In genomic region chr19:36886316-36886715, GRCm38 (mm10) we compare ENCODE assay signal across 14 mouse cellular contexts. TPM values are rescaled to one million over a fixed set of nuclear protein-coding genes. Genes with fewer than 3 reads are reported as not detected.
DNase-seq lines count a peak whose midpoint lies in the region; ATAC-seq and TF ChIP-seq lines count a peak whose summit lies in the region.
"Had no signal": no experiment of that assay in that cellular context is flagged by ENCODE, and none has a peak within 500 bp of the region (broad histone marks: within the 10 kb centered on the region; RNA-seq: fewer than 3 reads in every experiment).

No protein-coding gene starts in this region.

- H3K4me3 ChIP-seq in heart, postnatal 0 days (ENCODE audit: low read depth, low read length) = no peak overlapping the region
- no peak overlapping the region for H3K4me3 ChIP-seq in heart, embryonic 12.5 days
- no peak overlapping the region for H3K4me3 ChIP-seq in midbrain, postnatal 0 days (ENCODE audit: low read depth, low read length)
- no peak overlapping the region for H3K4me3 ChIP-seq in midbrain, embryonic 11.5 days (ENCODE audit: low read depth, low read length)
- H3K4me3 ChIP-seq in cortical plate, adult 2 months (ENCODE audit: insufficient read depth, low read length) = no peak overlapping the region
- H3K4me3 ChIP-seq: limb, embryonic 12.5 days; neural tube, embryonic 15.5 days had no signal

- no peak overlapping the region for H3K9ac ChIP-seq in heart, postnatal 0 days (replicated peaks; ENCODE audit: low read depth, low read length)
- H3K9ac ChIP-seq in heart, embryonic 12.5 days = no peak overlapping the region
- H3K9ac ChIP-seq in midbrain, postnatal 0 days (replicated peaks; ENCODE audit: low read length, poor library complexity, severe bottlenecking) = no peak overlapping the region
- no peak overlapping the region for H3K9ac ChIP-seq in midbrain, embryonic 11.5 days (ENCODE audit: low read length)
- H3K9ac ChIP-seq: limb, embryonic 12.5 days; neural tube, embryonic 15.5 days had no signal

- no peak for TF ChIP-seq POLR2A in cortical plate, adult 2 months (IDR thresholded peaks at IDR 0.05; ENCODE audit: extremely low read depth, insufficient read depth, low read length)

- no peaks in the 10 kb centered on the region for H3K27me3 ChIP-seq in heart, postnatal 0 days (ENCODE audit: control insufficient read depth, insufficient read depth, low read length)
- no peaks in the 10 kb centered on the region for H3K27me3 ChIP-seq in heart, embryonic 12.5 days (replicated peaks)
- no peaks in the 10 kb centered on the region for H3K27me3 ChIP-seq in midbrain, postnatal 0 days (ENCODE audit: insufficient read depth, low read length)
- H3K27me3 ChIP-seq in midbrain, embryonic 11.5 days (ENCODE audit: control insufficient read depth, insufficient read depth, low read length) = no peaks in the 10 kb centered on the region
- H3K27me3 ChIP-seq: limb, embryonic 12.5 days; neural tube, embryonic 15.5 days had no signal

- no peak overlapping the region for H3K27ac ChIP-seq in heart, postnatal 0 days (ENCODE audit: low read depth)
- H3K27ac ChIP-seq in heart, embryonic 12.5 days (ENCODE audit: poor library complexity, severe bottlenecking) = no peak overlapping the region
- H3K27ac ChIP-seq in midbrain, postnatal 0 days (ENCODE audit: low read depth, low read length) = no peak overlapping the region
- H3K27ac ChIP-seq in midbrain, embryonic 11.5 days (ENCODE audit: low read depth, low read length) = no peak overlapping the region
- H3K27ac ChIP-seq in cortical plate, adult 2 months (ENCODE audit: insufficient read depth, low read length) = no peak overlapping the region
- H3K27ac ChIP-seq: limb, embryonic 12.5 days; neural tube, embryonic 15.5 days had no signal

- no peaks in the 10 kb centered on the region for H3K4me1 ChIP-seq in heart, postnatal 0 days (ENCODE audit: control insufficient read depth, insufficient read depth)
- 0 out of 2 replicates have a peak, but pooled peaks cover 4% of the 10 kb centered on the region for H3K4me1 ChIP-seq in heart, embryonic 12.5 days (replicated peaks)
- H3K4me1 ChIP-seq in midbrain, postnatal 0 days (ENCODE audit: insufficient read depth, low read length) = no peaks in the 10 kb centered on the region
- H3K4me1 ChIP-seq in midbrain, embryonic 11.5 days (ENCODE audit: control insufficient read depth, insufficient read depth, low read length) = no peaks in the 10 kb centered on the region
- H3K4me1 ChIP-seq in cortical plate, adult 2 months (ENCODE audit: control insufficient read depth, insufficient read depth, low read length) = no peaks in the 10 kb centered on the region
- H3K4me1 ChIP-seq: limb, embryonic 12.5 days; neural tube, embryonic 15.5 days had no signal

- 80% methylated on average over 2 of the region's 2 CpGs for WGBS in heart, postnatal 0 days
- WGBS in heart, embryonic 12.5 days = 83% methylated on average over 2 of the region's 2 CpGs
- WGBS in midbrain, postnatal 0 days = 55% methylated on average over 2 of the region's 2 CpGs
- WGBS in midbrain, embryonic 11.5 days = 74% methylated on average over 2 of the region's 2 CpGs

- no peak for TF ChIP-seq EP300 in heart, postnatal 0 days (IDR thresholded peaks at IDR 0.05; ENCODE audit: low read depth)

- no peaks in the 10 kb centered on the region for H3K9me3 ChIP-seq in heart, postnatal 0 days (replicated peaks; ENCODE audit: control insufficient read depth, low read length)
- no peaks in the 10 kb centered on the region for H3K9me3 ChIP-seq in heart, embryonic 12.5 days (replicated peaks)
- H3K9me3 ChIP-seq in midbrain, postnatal 0 days (ENCODE audit: low read length) = no peaks in the 10 kb centered on the region
- no peaks in the 10 kb centered on the region for H3K9me3 ChIP-seq in midbrain, embryonic 11.5 days (ENCODE audit: control insufficient read depth, low read length)
- H3K9me3 ChIP-seq: limb, embryonic 12.5 days; neural tube, embryonic 15.5 days had no signal

- H3K36me3 ChIP-seq in heart, postnatal 0 days (replicated peaks; ENCODE audit: control insufficient read depth, insufficient read depth, low read length) = peaks cover 97% of the 10 kb centered on the region
- H3K36me3 ChIP-seq in heart, embryonic 12.5 days = peaks cover 88% of the 10 kb centered on the region
- H3K36me3 ChIP-seq in midbrain, postnatal 0 days (ENCODE audit: insufficient read depth, low read length) = peaks cover 46% of the 10 kb centered on the region
- H3K36me3 ChIP-seq in midbrain, embryonic 11.5 days (ENCODE audit: control insufficient read depth, insufficient read depth, low read length) = peaks cover 33% of the 10 kb centered on the region

- H3K4me2 ChIP-seq in heart, postnatal 0 days (ENCODE audit: low read depth, low read length) = no peak overlapping the region
- no peak overlapping the region for H3K4me2 ChIP-seq in heart, embryonic 12.5 days
- H3K4me2 ChIP-seq in midbrain, postnatal 0 days (ENCODE audit: low read depth, low read length, poor library complexity, severe bottlenecking) = no peak overlapping the region
- no peak overlapping the region for H3K4me2 ChIP-seq in midbrain, embryonic 11.5 days
- H3K4me2 ChIP-seq: limb, embryonic 12.5 days; neural tube, embryonic 15.5 days had no signal

- TF ChIP-seq CTCF in heart, postnatal 0 days (IDR thresholded peaks at IDR 0.05; ENCODE audit: low read depth) = peak; percentile 32
- peak; percentile 77 for TF ChIP-seq CTCF in midbrain, postnatal 0 days (IDR thresholded peaks at IDR 0.05)
- peak; percentile 34; the same call in 1 of the 2 replicates for TF ChIP-seq CTCF in cortical plate, adult 2 months (IDR thresholded peaks at IDR 0.05; ENCODE audit: extremely low read depth, insufficient read depth, low read length)

- no peak for ATAC-seq in heart, postnatal 0 days (ENCODE audit: insufficient read depth, low read depth)
- ATAC-seq in heart, embryonic 12.5 days (ENCODE audit: insufficient number of reproducible peaks, low FRiP score) = no peak
- ATAC-seq in midbrain, postnatal 0 days (ENCODE audit: low FRiP score) = no peak
- ATAC-seq in midbrain, embryonic 11.5 days (ENCODE audit: low FRiP score) = no peak
- ATAC-seq: midbrain, embryonic 16.5 days had no signal

- DNase-seq in heart, postnatal 0 days (ENCODE audit: low spot score) = no peak
- DNase-seq in midbrain, postnatal 0 days (ENCODE audit: low spot score) = peak; percentile 54
- no peak for DNase-seq in midbrain, embryonic 11.5 days (ENCODE audit: low spot score, missing footprints)
- DNase-seq in yolk sac, embryonic 10.5 days (ENCODE audit: low spot score) = no peak
- no peak for DNase-seq in gastrocnemius, postnatal 4 days (ENCODE audit: low spot score in 2 of 2)
- DNase-seq: adrenal gland, adult 2 months; heart, postnatal 4 days; kidney, adult 8-10 months; right cerebral cortex, postnatal 14 days had no signal

RNA-seq across cellular contexts. Expression of gene Fgfbp3, which starts 33.1 kb away (rescaled TPM):
- 3.9 and 4.6 TPM in 2 replicates for total RNA-seq in heart, postnatal 0 days (2014; rRNA removed; ENCODE audit: low replicate concordance)
- polyA plus RNA-seq in heart, postnatal 0 days (2015; fragmentation: Nextera tagmentation; extraction: Ambion mirVana) = 5.8 and 6.0 TPM in 2 replicates
- polyA plus RNA-seq in heart, embryonic 12.5 days (2016; fragmentation: Nextera tagmentation; extraction: Ambion mirVana) = 5.2 and 5.3 TPM in 2 replicates
- 30.4 and 36.0 TPM in 2 replicates for total RNA-seq in midbrain, postnatal 0 days (2014; rRNA removed)
- polyA plus RNA-seq in midbrain, postnatal 0 days (2015; fragmentation: Nextera tagmentation; extraction: Ambion mirVana) = 28.7 and 30.5 TPM in 2 replicates
- 41.8 and 45.9 TPM in 2 replicates for polyA plus RNA-seq in midbrain, embryonic 11.5 days (2014; fragmentation: Nextera tagmentation; extraction: Ambion mirVana)
- 9.2 and 10.6 TPM in 2 replicates for polyA plus RNA-seq in cortical plate, adult 2 months (2012; rRNA removed)
- 1 to 10 TPM; 2.7 to 3.2 TPM for total RNA-seq in gastrocnemius, postnatal 4 days (2021)

RNA-seq across cellular contexts. Expression of gene Btaf1, which starts 39.6 kb away (rescaled TPM):
- total RNA-seq in heart, postnatal 0 days (2014; rRNA removed; ENCODE audit: low replicate concordance) = 12.0 and 12.6 TPM in 2 replicates
- 2.9 and 3.0 TPM in 2 replicates for polyA plus RNA-seq in heart, postnatal 0 days (2015; fragmentation: Nextera tagmentation; extraction: Ambion mirVana)
- polyA plus RNA-seq in heart, embryonic 12.5 days (2016; fragmentation: Nextera tagmentation; extraction: Ambion mirVana) = 13.8 and 14.1 TPM in 2 replicates
- 16.4 and 24.4 TPM in 2 replicates for total RNA-seq in midbrain, postnatal 0 days (2014; rRNA removed)
- 2.9 and 3.5 TPM in 2 replicates for polyA plus RNA-seq in midbrain, postnatal 0 days (2015; fragmentation: Nextera tagmentation; extraction: Ambion mirVana)
- 20.9 and 21.9 TPM in 2 replicates for polyA plus RNA-seq in midbrain, embryonic 11.5 days (2014; fragmentation: Nextera tagmentation; extraction: Ambion mirVana)
- 12.8 and 13.0 TPM in 2 replicates for polyA plus RNA-seq in cortical plate, adult 2 months (2012; rRNA removed)
- 10 to 100 TPM; 10.2 to 11.2 TPM for total RNA-seq in gastrocnemius, postnatal 4 days (2021)

RNA-seq across cellular contexts. Expression of gene Tnks2, which starts 52.3 kb away (rescaled TPM):
- total RNA-seq in heart, postnatal 0 days (2014; rRNA removed; ENCODE audit: low replicate concordance) = 84.8 and 127 TPM in 2 replicates
- polyA plus RNA-seq in heart, postnatal 0 days (2015; fragmentation: Nextera tagmentation; extraction: Ambion mirVana) = 17.1 and 19.8 TPM in 2 replicates
- 76.5 and 81.3 TPM in 2 replicates for polyA plus RNA-seq in heart, embryonic 12.5 days (2016; fragmentation: Nextera tagmentation; extraction: Ambion mirVana)
- total RNA-seq in midbrain, postnatal 0 days (2014; rRNA removed) = 181 and 215 TPM in 2 replicates
- 25.4 and 27.2 TPM in 2 replicates for polyA plus RNA-seq in midbrain, postnatal 0 days (2015; fragmentation: Nextera tagmentation; extraction: Ambion mirVana)
- polyA plus RNA-seq in midbrain, embryonic 11.5 days (2014; fragmentation: Nextera tagmentation; extraction: Ambion mirVana) = 76.3 and 81.3 TPM in 2 replicates
- polyA plus RNA-seq in cortical plate, adult 2 months (2012; rRNA removed) = 58.8 and 60.7 TPM in 2 replicates
- total RNA-seq in gastrocnemius, postnatal 4 days (2021) = 100 to 1,000 TPM; 166 to 182 TPM
